Mouse (Mus musculus) stomach, postnatal 0 days (tissue): ENCODE measurements at regions not wholly inside any gene's neighbourhood (a gene's known extent, or its start where the extent isn't known, plus 50 kb on each side); places are given as distances from the start of the nearest gene placed in this dataset.

Source experiments
- ATAC-seq: fragments of 200-750 bp; cut with Nextera tagmentation; 2 replicates; pipeline ENCODE4 v1.8.0; 2017; ENCODE audit not compliant: low FRiP score, low TSS enrichment
- DNase-seq: peaks from one replicate; pipeline ENCODE4 v3.0.0-alpha.2; 2016; ENCODE audit warnings: low spot score
- H3K27ac ChIP-seq: fragments of 300-500 bp; sonication (generic); replicated peaks from 2 replicates; pipeline ENCODE4 v1.5.1; 2014; ENCODE audit warnings: mild to moderate bottlenecking, control low read depth
- H3K27me3 ChIP-seq: fragments of 300-500 bp; sonication (generic); 2 replicates; pipeline ENCODE4 v1.6.1; 2014; ENCODE audit warnings: low read length; ENCODE audit not compliant: control insufficient read depth, insufficient read depth
- H3K36me3 ChIP-seq: fragments of 300-500 bp; sonication (generic); 2 replicates; pipeline ENCODE4 v1.6.1; 2014; ENCODE audit warnings: low read length, mixed read lengths; ENCODE audit not compliant: control insufficient read depth, insufficient read depth
- H3K4me1 ChIP-seq: fragments of 300-500 bp; sonication (generic); replicated peaks from 2 replicates; pipeline ENCODE4 v1.6.1; 2014; ENCODE audit warnings: antibody characterized with exemption; ENCODE audit not compliant: control insufficient read depth, insufficient read depth
- H3K4me2 ChIP-seq: fragments of 300-500 bp; sonication (generic); replicated peaks from 2 replicates; pipeline ENCODE4 v1.6.1; 2014; ENCODE audit warnings: low read depth, mild to moderate bottlenecking, control low read depth, moderate library complexity
- H3K4me3 ChIP-seq: fragments of 300-500 bp; sonication (generic); 2 replicates; pipeline ENCODE4 v1.5.1; 2014; ENCODE audit warnings: low read depth, low read length, control low read depth
- H3K9ac ChIP-seq: fragments of 300-500 bp; sonication (generic); 2 replicates; pipeline ENCODE4 v1.6.1; 2014; ENCODE audit warnings: mild to moderate bottlenecking, low read length, control low read depth, mixed read lengths
- H3K9me3 ChIP-seq: fragments of 300-500 bp; sonication (generic); 2 replicates; pipeline ENCODE4 v1.6.1; 2016; ENCODE audit warnings: low read length; ENCODE audit not compliant: control insufficient read depth
- CTCF ChIP-seq: IDR thresholded peaks from 2 replicates; pipeline ENCODE4 v1.5.1; 2016; ENCODE audit warnings: antibody characterized with exemption, low read depth, mild to moderate bottlenecking, moderate library complexity
- EP300 ChIP-seq: optimal IDR thresholded peaks from 2 replicates; pipeline ENCODE3; 2016; ENCODE audit warnings: antibody characterized with exemption
- WGBS: fragments of 180-500 bp; shearing (Covaris S2); extraction: QIAGEN DNeasy Blood & Tissue Kit; methylation state at CpG from one replicate; pipeline ENCODE4 v1.1.7; 2014; 5-methylcytosine and 5-hydroxymethylcytosine counted together

DNA sequence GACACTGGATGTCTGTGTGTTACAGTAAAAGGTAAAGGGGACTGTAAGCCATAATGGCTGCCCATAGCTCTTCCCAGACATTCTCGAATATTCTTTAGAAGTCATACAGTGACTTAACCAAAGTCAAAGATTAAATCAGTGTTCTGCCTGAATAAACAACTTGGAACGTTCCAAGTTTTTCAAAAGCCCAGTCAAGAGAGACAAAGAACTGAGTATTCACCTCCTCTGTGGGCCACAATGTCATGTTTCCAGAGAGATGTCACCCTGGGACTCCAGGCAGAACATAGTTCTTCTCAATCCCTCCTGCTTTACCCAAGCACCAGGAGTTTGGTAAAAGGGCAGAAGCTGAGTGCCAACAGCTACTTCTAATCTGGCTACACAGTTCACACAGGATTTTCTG, 58.2 kb upstream of the Nt5e start:
- TF ChIP-seq EP300 (no peak), CTCF (no peak)
- WGBS: 32% methylated on average over 2 of the region's 2 CpGs
- no peak for ATAC-seq
- no peak overlapping the region for H3K4me2 ChIP-seq
- no peak overlapping the region for H3K9ac ChIP-seq
- H3K27ac ChIP-seq: no peak overlapping the region
- no peaks in the 10 kb centered on the region for H3K4me1 ChIP-seq
- no peak for DNase-seq
- H3K27me3 ChIP-seq: no peaks in the 10 kb centered on the region
- no peaks in the 10 kb centered on the region for H3K36me3 ChIP-seq
- H3K9me3 ChIP-seq: no peaks in the 10 kb centered on the region
- no peak overlapping the region for H3K4me3 ChIP-seq

- H3K27me3 ChIP-seq: no peaks in the 10 kb centered on the region
- no peak overlapping the region for H3K27ac ChIP-seq
- no peak for DNase-seq
- no peaks in the 10 kb centered on the region for H3K9me3 ChIP-seq
- H3K36me3 ChIP-seq: no peaks in the 10 kb centered on the region
- no peak overlapping the region for H3K9ac ChIP-seq
- no peaks in the 10 kb centered on the region for H3K4me1 ChIP-seq
- TF ChIP-seq CTCF (no peak), EP300 (no peak)
- no peak for ATAC-seq
- 87% methylated on average over 5 of the region's 5 CpGs for WGBS
- no peak overlapping the region for H3K4me2 ChIP-seq
- H3K4me3 ChIP-seq: no peak overlapping the region
These were observed 57.8 kb upstream of the Nt5e start for GRCm38 (mm10) chr9:88269216-88269615.

DNA sequence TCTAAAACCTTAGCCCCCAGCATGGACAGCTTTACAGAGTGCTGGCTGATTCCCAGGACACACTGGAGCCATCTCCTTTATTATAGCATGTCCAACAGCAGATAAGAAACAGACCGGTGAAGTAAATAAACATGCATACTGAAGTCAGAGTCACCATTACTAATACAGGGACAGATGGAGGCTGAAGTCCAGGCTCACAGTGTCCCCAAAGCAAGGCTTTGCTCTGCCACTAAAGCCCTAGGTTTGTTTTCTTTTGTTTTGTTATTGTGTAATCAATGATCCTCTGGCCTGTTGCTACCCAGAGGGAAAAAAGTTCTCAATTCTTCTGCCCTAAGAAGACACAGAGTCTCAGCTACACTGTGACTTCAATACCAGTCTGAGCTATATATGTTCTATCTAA, 56.2 kb upstream of the Nt5e start:
- WGBS: 48% methylated on average over 1 of the region's 1 CpGs
- H3K9ac ChIP-seq: no peak overlapping the region
- H3K4me3 ChIP-seq: no peak overlapping the region

GRCm38 (mm10) chr9:88273304-88273703, 53.7 kb upstream of the Nt5e start:
- no peak for DNase-seq

More for the DNA sequence above, 56.2 kb upstream of the Nt5e start:
- Histone ChIP-seq H3K27ac (no peak overlapping the region), H3K9me3 (no peaks in the 10 kb centered on the region), H3K4me1 (no peaks in the 10 kb centered on the region), H3K4me2 (no peak overlapping the region), H3K27me3 (no peaks in the 10 kb centered on the region), H3K36me3 (no peaks in the 10 kb centered on the region)
- TF ChIP-seq CTCF (no peak), EP300 (no peak)
- no peak for DNase-seq
- ATAC-seq: no peak

DNA sequence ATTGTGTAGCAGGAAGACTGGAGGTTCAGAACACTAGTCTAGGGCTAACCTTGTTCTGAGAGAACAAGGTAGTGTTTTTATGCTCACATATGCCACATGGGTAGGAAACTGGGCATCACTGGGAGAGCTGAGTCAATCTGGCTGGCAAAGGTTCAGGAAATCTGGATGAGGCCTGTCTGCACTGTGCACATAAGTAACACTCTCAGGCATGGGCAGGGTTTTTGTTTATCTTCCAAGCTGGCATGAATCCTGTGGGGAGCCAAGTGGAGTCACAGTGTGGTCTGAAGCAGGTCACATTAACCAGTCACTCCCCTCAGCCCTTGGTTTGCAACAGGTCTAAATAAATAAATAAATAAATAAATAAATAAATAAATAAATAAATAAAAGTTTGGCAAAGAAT, 53.0 kb upstream of the Nt5e start:
- Histone ChIP-seq H3K4me3 (no peak overlapping the region), H3K9ac (no peak overlapping the region), H3K27me3 (no peaks in the 10 kb centered on the region), H3K36me3 (no peaks in the 10 kb centered on the region), H3K27ac (peak overlapping the region; percentile 73), H3K4me1 (no peaks in the 10 kb centered on the region), H3K4me2 (no peak overlapping the region), H3K9me3 (no peaks in the 10 kb centered on the region)
- no peak for TF ChIP-seq EP300
- no peak for TF ChIP-seq CTCF
- peak; percentile 95 for ATAC-seq
- DNase-seq: peak; percentile 82

More at GRCm38 (mm10) chr9:88273304-88273703, 53.7 kb upstream of the Nt5e start:
- Histone ChIP-seq H3K27me3 (no peaks in the 10 kb centered on the region), H3K4me2 (no peak overlapping the region), H3K9ac (no peak overlapping the region), H3K9me3 (no peaks in the 10 kb centered on the region), H3K4me3 (no peak overlapping the region), H3K4me1 (no peaks in the 10 kb centered on the region), H3K36me3 (no peaks in the 10 kb centered on the region), H3K27ac (peak overlapping the region; percentile 61; the same call in 1 of the 2 replicates)
- WGBS: 81% methylated on average over 4 of the region's 4 CpGs
- no peak for TF ChIP-seq CTCF
- TF ChIP-seq EP300: no peak
- ATAC-seq: no peak

DNA sequence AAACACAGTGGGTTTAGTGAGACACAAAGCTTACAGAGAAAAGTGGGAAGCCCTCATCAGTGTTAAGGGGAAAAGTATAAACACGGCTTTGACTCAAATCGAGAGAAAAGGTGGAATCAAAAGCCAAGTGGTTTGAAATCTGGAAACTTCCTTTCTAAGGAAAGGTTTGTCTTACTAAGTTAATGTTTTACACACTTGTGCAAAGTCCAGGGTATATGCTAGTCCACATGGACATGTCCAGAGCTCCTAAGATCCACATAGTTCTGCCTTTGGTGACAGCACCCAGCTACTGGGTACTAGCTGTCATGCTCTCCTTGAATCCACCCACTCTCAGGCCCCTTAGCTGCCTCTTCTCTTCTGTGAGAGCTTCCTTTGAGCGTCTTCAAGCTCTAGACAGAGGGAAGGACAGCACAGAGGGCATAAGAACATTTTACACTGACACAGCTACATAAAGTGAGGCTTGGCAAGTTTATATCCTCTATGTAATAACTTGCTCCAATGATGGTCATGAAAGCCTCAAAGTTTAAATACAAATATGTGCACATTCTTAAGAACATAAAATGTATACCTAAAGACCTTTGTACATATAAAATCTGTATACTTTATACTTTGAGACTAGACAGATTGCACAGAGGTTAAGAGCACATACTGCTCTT, 52.2 kb upstream of the Nt5e start:
- H3K4me2 ChIP-seq: no peak overlapping the region
- no peaks in the 10 kb centered on the region for H3K4me1 ChIP-seq
- no peaks in the 10 kb centered on the region for H3K36me3 ChIP-seq
- TF ChIP-seq EP300 (no peak), CTCF (no peak)
- no peaks in the 10 kb centered on the region for H3K9me3 ChIP-seq
- peak overlapping the region; percentile 81 for H3K27ac ChIP-seq
- no peak overlapping the region for H3K9ac ChIP-seq
- no peak overlapping the region for H3K4me3 ChIP-seq
- peak; percentile 68 for ATAC-seq
- H3K27me3 ChIP-seq: no peaks in the 10 kb centered on the region
- peak; percentile 23 for DNase-seq
- 34% methylated on average over 3 of the region's 3 CpGs for WGBS
